Mouse (Mus musculus) neural tube, embryonic 11.5 days (tissue): ENCODE measurements around the gene Ccn2. TPM values are rescaled to one million over a fixed set of nuclear protein-coding genes. Genes with fewer than 3 reads are reported as not detected.

Source experiments
- ATAC-seq: fragments of 200-750 bp; cut with Nextera tagmentation; 2 replicates; pipeline ENCODE4 v1.8.0; 2017; ENCODE audit warnings: moderate number of reproducible peaks, mild to moderate bottlenecking, moderate TSS enrichment, moderate library complexity; ENCODE audit not compliant: insufficient read depth, low FRiP score, low TSS enrichment
- DNase-seq: peaks from one replicate; pipeline ENCODE4 v3.0.0-alpha.2; 2015; ENCODE audit warnings: low spot score
- H3K27ac ChIP-seq: fragments of 300-500 bp; sonication (generic); 2 replicates; pipeline ENCODE4 v1.5.1; 2014; ENCODE audit warnings: low read depth, mild to moderate bottlenecking, low read length
- H3K27me3 ChIP-seq: fragments of 300-500 bp; sonication (generic); 2 replicates; pipeline ENCODE4 v1.6.1; 2014; ENCODE audit warnings: mild to moderate bottlenecking, low read length, mixed read lengths; ENCODE audit not compliant: control insufficient read depth, insufficient read depth
- H3K36me3 ChIP-seq: fragments of 300-500 bp; sonication (generic); 2 replicates; pipeline ENCODE4 v1.6.1; 2014; ENCODE audit warnings: mild to moderate bottlenecking, low read length, moderate library complexity, mixed read lengths; ENCODE audit not compliant: control insufficient read depth, insufficient read depth
- H3K4me1 ChIP-seq: fragments of 300-500 bp; sonication (generic); 2 replicates; pipeline ENCODE4 v1.6.1; 2014; ENCODE audit warnings: low read length, mixed read lengths; ENCODE audit not compliant: control insufficient read depth, insufficient read depth
- H3K4me2 ChIP-seq: fragments of 300-500 bp; sonication (generic); 2 replicates; pipeline ENCODE4 v1.6.1; 2014; ENCODE audit warnings: low read depth, mild to moderate bottlenecking, moderate library complexity
- H3K4me3 ChIP-seq: fragments of 300-500 bp; sonication (generic); 2 replicates; pipeline ENCODE4 v1.5.1; 2014; ENCODE audit warnings: low read depth, low read length
- H3K9ac ChIP-seq: fragments of 300-500 bp; sonication (generic); 2 replicates; pipeline ENCODE4 v1.6.1; 2014; ENCODE audit warnings: mild to moderate bottlenecking, low read length
- H3K9me3 ChIP-seq: fragments of 300-500 bp; sonication (generic); 2 replicates; pipeline ENCODE4 v1.6.1; 2016; ENCODE audit warnings: low read length; ENCODE audit not compliant: control insufficient read depth
- WGBS: fragments of 180-500 bp; shearing (Covaris S2); extraction: QIAGEN DNeasy Blood & Tissue Kit; methylation state at CpG from one replicate; pipeline ENCODE4 v1.1.7; 2014; 5-methylcytosine and 5-hydroxymethylcytosine counted together
- polyA plus RNA-seq: library from polyadenylated mRNA; unstranded; fragments of >200 nt; fragmentation: Nextera tagmentation; extraction: Ambion mirVana; gene quantifications from 2 replicates; pipeline ENCODE4 v1.2.1, GENCODE M21; 2014

Gene Ccn2
- polyA plus RNA-seq, 1 experiment from 2014 or later = 4.9 TPM

GRCm38 (mm10) chr10:24641416-24642140, 46.3 kb downstream of the Ccn2 start:
- DNase-seq = no peak
- no peaks in the 10 kb centered on the region for H3K9me3 ChIP-seq
- no peak overlapping the region for H3K27ac ChIP-seq
- no peaks in the 10 kb centered on the region for H3K36me3 ChIP-seq
- H3K4me2 ChIP-seq = no peak overlapping the region
- no peaks in the 10 kb centered on the region for H3K27me3 ChIP-seq
- no peak overlapping the region for H3K4me3 ChIP-seq
- ATAC-seq = no peak
- H3K9ac ChIP-seq = no peak overlapping the region
- WGBS = 63% methylated on average over 14 of the region's 14 CpGs
- no peaks in the 10 kb centered on the region for H3K4me1 ChIP-seq

- Histone ChIP-seq H3K27me3 (no peaks in the 10 kb centered on the region), H3K4me3 (no peak overlapping the region), H3K27ac (no peak overlapping the region), H3K9ac (no peak overlapping the region), H3K9me3 (no peaks in the 10 kb centered on the region), H3K4me2 (no peak overlapping the region), H3K36me3 (no peaks in the 10 kb centered on the region), H3K4me1 (no peaks in the 10 kb centered on the region)
- ATAC-seq (no peak), DNase-seq (no peak)
- 83% methylated on average over 11 of the region's 11 CpGs for WGBS
Measured at GRCm38 (mm10) chr10:24642796-24643580, 47.7 kb downstream of the Ccn2 start.

- Histone ChIP-seq H3K27me3 (no peaks in the 10 kb centered on the region), H3K9ac (no peak overlapping the region), H3K9me3 (no peaks in the 10 kb centered on the region), H3K4me3 (no peak overlapping the region), H3K36me3 (no peaks in the 10 kb centered on the region), H3K4me1 (no peaks in the 10 kb centered on the region), H3K27ac (no peak overlapping the region), H3K4me2 (no peak overlapping the region)
- no peak for ATAC-seq
- 94% methylated on average over 8 of the region's 8 CpGs for WGBS
- DNase-seq = no peak
Measured at GRCm38 (mm10) chr10:24645169-24645568, 49.9 kb downstream of the Ccn2 start.

Other genes starting within 250 kb of the Ccn2 start
- 0.54 and 0.65 TPM in 2 replicates for gene Enpp1, start 116.7 kb downstream of the Ccn2 start, polyA plus RNA-seq
- gene Enpp3, start 247.4 kb downstream of the Ccn2 start, polyA plus RNA-seq = 7.2 and 10.2 TPM in 2 replicates